Mouse (Mus musculus): Measurements from ENCODE around the gene Dapk3.

Gene Dapk3

DNA sequence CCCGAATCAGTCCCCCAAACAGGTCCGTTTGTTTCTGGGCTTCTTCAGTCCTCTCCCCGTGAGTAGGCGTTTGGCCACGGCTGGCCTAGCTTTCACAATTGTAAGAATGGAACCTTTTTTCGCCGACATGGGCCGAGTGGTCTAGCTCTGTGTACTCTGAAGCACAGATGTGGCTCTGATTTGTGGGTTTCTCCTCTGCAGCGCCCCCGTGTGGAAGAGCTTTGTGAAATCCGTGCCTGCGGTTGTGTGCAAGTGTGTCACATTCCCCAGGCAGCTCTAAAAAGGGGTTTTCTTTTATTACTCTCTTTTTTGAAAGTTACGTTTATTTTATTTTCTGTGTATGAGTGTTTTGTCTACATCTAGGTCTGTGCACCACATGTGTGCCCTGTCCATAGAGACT lies 58.1 kb downstream of the Dapk3 start:
- ATAC-seq (ENCODE audit: low TSS enrichment): no peak

DNA sequence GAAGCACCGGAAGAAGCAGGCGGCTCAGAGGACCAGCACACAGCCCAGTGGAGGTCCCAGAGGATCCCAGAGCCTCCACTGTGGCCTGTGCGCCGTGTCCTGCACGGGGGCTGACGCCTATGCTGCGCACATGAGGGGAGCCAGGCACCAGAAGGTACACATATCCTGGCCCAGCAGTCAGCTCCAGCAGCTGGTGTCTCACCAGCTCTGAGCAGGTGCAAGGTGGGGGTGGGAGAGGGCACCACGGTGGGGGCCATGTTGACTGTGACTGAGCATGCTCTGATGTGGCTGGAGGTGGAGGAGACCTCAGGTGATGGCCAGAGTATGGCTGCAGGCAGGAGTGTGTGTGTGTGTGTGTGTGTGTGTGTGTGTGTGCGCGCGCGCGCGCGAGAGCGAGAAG lies 59.2 kb downstream of the Dapk3 start:
- ATAC-seq (ENCODE audit: low TSS enrichment): no peak

All from frontal cortex, adult (tissue).